Mouse (Mus musculus) liver, embryonic 14.5 days (tissue): ENCODE results near the gene Chd6.

Source experiments
- CTCF ChIP-seq: IDR thresholded peaks from 2 replicates; pipeline ENCODE4 v1.5.1; 2016; ENCODE audit warnings: antibody characterized with exemption, low read depth, control low read depth
- EP300 ChIP-seq: IDR thresholded peaks from 2 replicates; pipeline ENCODE4 v1.6.1; 2016; ENCODE audit warnings: antibody characterized with exemption, low read depth

DNA sequence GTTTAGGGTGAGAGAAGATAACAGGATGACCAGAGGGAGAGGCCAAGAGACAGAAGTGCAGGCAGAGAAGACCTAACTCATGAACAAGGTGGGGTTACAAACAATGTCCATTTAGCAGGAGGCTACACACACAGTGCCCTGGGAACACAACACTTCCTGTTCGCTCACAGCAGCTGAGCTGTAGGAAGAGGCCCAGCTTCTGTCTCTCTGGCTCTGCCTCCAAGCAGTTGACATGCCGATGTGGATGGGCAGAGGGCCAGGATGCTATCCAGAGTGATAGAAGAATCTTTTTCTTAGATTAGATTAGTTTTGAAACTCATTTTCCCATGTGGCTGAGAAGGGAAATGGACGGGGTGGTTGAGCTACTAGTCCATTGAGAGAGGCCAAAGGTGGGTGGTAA is 28.1 kb upstream of the Chd6 start:
- TF ChIP-seq EP300 = no peak
- TF ChIP-seq CTCF = no peak
